Mouse (Mus musculus): ENCODE measurements around the gene Sst. TPM values are rescaled to one million over a fixed set of nuclear protein-coding genes. Genes with fewer than 3 reads are reported as not detected.
A peak's percentile ranks its signal among the peaks of the same experiment; 100 is the strongest.
"Not testable (repeated sequence)": the region's sequence is repeated elsewhere in the genome, so short reads cannot be mapped to it uniquely, and the experiment has no call there.

Sst gene
- total RNA-seq (2021) = under 1 TPM in 1 of 2 experiments, not detected in 1; 0.38 TPM
- long read RNA-seq, experiment 1 = 0 reads
- long read RNA-seq, experiment 2 = 0 reads

DNA sequence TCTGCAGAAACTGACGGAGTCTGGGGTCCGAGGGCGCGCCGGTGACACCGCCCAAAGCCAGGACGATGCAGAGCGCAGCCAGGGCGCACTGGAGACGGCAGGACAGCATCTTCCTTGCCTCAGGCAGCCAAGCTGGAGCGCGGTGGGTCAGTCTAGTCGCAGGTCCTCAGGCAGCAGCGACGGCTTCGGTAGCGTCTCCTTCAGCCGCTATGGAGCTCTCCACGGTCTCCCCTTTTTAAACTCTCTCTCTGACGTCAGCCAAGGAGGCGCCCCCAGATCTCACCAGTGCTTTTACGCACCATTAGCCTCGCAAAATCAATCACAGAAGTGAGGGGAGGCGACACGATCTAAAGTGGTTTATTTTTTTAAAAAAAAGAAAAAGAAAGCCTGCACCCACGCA lies at the start of gene Sst:
Gene Sst, minus strand, starts transcription at position 323 of the 400 bp plus-strand sequence.
- no peak for DNase-seq

- DNase-seq = no peak
Measured at GRCm38 (mm10) chr16:23934397-23934796, 43.6 kb upstream of the Sst start.

- DNase-seq = no peak
Measured at GRCm38 (mm10) chr16:23932294-23932693, 41.5 kb upstream of the Sst start, which contains the start of gene Rtp2. Gene Rtp2, minus strand, starts transcription at chr16:23932394.

DNA sequence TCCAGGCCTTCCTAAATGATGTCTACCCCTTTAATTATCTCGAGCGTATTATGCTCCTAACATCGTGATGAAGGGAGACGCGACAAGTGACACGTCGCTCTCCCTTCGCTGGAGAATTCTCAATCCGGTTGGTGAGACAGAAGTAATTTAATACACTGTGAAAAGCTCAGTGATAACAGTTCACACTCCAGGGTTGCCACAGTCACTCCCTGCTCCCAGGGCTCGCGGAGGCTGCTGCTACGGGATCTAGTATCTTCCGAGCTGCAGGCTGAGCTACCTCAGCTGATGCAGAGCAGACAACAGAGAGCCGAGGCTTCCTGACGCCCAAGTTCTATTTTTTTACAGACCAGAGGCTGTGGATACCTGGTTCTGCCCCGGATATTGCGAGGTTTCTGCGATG lies 40.5 kb upstream of the Sst start:
- DNase-seq = no peak

DNA sequence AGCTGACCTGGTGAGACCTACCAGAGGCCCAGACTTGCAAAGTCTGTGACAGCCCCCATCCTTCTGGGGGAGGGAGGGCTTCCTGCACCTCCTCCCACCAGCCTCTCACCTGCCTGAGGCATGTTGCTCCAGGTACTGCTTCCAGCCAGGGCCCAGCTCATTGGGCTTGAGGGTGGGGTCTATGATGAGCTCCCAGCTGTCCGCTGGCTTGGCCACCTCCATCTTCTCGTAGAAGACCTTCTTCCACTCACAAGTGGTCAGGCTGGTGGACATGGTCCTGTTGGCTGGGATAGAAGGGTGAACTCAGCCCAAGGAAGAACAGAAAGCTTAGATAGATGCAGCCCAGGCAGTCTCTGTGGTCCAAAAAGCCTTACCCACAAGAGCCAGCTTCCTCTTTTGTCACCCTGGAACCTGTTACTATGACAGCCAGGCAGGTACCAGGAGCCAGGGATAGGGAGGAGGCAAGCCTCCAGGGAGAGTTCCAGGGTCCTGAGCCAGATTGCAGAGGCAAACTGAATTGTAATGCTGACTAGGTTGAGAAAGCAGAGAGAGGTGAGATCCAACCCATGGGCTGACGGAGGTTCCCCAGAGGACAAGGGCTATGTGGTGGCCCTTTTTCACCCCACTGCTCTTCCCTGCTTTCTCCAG lies 39.8 kb upstream of the Sst start:
- DNase-seq = no peak

DNA sequence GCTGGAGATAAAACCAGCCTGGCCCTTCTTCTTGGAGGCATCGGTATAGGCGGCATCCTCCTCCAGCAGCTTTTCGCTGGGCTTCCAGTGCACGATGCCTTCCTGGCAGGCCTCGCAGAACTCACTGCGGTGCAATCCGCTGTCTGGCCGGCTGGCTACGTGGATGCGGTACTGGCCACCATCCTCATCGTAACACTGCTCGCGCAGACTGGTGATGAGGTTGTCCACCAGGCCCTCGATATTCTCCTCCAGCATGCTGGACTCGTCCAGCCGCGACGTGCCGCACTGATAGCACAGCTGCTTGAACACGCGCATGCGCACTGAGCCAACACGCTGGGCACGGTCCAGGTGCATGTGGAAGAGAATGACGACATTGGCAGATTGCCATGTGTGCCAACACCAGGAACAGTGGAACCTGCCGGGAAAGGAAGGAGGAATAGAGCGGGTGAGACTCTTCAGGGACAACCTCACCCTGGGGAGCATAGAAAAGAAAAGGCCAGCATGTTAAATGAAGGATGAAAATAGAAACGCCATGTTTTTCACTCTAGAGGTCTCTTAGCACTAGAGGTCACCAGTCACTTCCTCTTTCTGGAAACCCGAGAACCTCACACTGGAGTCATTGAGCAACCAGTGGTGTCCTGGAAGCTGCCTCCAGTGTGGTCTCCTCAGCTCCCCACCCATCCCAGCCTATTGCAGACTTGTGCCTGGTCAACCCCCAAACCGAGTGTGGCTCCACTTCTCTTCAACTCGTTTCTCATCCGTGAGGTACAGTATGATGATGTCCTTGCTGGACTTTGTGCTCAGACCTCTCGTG lies 36.8 kb upstream of the Sst start:
- peak; percentile 8 for DNase-seq

- DNase-seq = no peak
Measured at GRCm38 (mm10) chr16:23922906-23923305, 32.1 kb upstream of the Sst start.

DNA sequence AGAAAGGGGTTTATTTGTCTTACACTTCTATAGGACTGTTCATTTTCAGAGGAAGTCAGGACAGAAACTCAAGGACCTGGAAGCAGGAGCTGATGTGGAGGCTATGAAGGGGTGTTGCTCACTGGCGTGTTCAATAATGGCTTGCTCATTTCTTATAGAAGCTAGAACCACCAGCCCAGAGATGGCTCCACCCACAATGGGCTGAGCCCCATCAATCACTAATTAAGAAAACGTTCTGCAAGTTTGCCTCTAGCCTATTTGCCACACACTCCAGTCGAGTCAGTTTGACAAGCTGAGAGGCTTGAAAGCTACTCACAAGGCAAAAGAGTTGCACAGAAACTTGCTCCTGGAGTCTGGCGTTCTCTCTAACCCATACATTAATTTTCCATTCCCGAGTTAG lies 30.9 kb upstream of the Sst start:
- DNase-seq = no peak

DNA sequence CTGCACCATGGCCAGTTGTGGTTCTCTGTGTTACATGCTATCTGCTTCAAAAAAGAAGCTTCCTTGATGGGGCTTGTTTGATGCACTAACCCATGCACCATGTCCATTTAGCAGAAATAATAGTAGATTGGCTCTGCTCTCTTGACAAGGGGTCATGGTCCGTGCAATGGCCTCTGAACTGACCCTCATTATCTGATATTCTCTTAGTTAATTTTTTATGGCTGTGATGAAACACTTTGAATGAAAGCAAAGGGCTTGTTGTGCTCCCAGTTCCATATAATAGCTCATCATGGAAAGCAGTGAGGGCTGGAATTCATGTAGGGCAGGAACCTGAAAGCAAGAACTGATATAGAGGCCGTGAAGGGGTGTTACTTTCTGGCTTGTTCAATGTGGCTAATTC lies 28.7 kb upstream of the Sst start:
- DNase-seq = no peak

- DNase-seq = no peak
Measured at GRCm38 (mm10) chr16:23913401-23913800, 22.6 kb upstream of the Sst start.

DNA sequence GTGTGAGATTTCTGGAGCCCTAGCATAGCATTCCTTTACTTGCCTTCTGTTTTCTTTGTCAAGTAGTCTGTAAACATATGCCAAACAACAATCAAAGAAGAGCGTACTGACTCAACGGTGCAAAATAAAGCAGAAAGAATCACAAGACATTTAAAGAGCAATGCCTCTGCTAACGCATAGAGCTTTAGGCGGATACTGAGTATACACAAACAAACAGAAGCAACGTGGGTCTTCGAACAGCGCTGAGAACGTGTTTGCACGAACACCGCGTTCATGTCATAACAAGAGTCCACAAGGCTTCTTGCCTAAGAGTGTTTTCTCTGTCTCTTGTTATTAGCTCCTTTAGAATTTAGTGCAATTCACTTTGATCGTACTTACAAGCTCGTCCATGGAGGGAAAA lies 22.0 kb upstream of the Sst start:
- no peak for DNase-seq

DNA sequence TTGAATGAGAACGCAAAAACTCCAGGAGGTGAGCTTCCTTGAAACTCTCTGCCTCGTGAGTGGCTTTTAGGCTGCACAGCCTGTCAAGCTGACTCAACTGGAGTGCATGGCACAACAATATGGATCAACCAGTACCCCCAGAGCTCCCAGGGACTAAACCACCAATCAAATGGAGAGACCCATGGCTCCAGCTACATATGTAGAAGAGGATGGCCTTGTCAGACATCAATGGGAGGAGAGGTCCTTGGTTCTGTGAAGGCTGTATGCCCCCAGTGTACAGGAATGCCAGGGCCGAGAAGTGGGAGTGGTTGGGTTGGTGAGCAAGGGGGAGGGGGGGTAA lies 18.2 kb upstream of the Sst start:
- not testable (repeated sequence) for DNase-seq

- DNase-seq = not testable (repeated sequence)
Measured at GRCm38 (mm10) chr16:23908076-23909014, 17.6 kb upstream of the Sst start.

DNA sequence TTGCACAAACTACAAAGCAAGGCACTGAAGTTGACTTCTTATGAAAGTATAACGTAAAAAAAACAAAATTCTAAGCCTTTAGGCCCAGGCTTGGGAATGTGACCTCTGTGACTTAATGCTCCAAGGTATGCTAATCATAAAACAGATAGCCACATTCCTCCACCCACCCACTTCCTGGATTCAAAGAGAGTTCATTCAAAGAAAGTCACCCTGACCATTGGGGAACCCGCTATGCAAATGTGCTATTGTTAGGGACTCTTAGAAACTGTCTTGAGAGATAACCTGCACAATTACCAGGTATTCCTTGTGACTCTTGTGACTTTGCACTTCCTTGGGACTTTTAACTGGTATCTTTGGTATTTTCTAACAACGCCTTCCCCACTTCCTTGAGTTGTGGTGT lies 15.8 kb upstream of the Sst start:
- not testable (repeated sequence) for DNase-seq

- no peak for DNase-seq
Measured at GRCm38 (mm10) chr16:23901411-23901810, 10.7 kb upstream of the Sst start.

DNA sequence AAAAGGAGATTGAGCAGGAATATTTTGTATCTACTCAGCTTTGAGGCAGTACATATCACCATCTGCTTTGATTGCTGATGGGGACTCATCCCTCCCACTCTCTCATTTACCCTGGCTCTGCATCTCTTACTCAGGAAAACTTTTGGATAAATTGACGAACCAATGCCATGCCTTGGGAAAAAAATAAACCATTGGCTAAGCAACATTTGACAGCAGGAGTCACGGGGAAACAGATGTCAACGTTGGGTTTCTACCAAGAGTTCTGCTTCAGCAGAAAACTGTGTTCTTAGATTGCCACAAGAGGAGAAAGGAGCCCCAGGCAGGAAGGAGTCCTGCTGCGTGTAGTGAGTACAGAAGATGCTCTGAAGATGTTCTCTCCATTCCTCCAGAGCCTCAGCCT lies 9.3 kb upstream of the Sst start:
- no peak for DNase-seq

- peak; percentile 83 for DNase-seq
Measured at GRCm38 (mm10) chr16:23898840-23899239, 8.1 kb upstream of the Sst start.

DNA sequence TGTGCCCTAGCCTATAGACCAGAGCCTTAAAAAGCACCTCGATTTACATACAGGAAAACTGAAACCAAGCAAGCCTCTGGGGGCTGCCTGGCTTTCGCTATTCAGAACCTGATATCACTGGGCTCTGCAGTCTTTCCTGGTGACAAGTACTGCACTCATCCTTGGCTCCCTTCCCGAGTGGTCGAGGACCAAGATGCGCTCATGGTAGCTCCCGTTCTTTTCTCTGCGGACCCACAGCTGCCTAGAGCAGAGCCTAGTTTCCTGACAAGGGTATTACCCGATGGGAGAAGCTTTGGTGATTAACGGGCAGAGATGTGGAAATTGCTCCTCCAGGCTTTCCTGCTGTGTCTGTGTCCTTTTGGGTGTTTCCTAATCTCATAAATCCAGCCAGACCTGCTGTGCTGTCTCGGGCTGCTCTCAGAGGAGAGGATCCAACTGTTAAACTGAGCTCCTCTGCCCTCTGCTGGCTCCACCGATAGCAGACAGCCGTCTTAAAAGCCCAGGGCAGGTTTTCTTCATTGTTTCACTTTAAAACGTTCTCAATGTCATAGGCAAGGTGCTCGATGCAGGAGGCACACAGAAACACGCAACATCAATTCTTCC lies 7.3 kb upstream of the Sst start:
- DNase-seq = peak; percentile 58

DNA sequence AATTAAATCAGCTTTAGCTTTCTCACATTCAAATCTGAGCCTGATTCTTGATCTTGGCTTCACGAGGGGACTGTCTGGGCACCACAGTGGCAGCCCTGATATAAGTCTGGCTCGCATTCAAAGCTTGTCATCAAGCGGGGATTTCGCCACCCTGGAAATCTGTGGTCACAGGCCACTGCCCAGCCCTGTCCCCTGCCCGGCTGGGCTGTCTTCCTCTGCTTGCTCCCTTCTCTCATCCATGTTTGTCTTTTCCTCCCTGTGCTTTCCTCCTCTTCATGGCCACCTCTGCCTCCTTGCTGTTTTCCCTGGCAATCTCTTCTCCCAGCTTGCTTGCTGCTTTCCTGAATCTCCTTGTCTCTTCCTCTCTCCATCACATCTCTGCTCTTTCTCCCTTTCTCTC lies 6.7 kb upstream of the Sst start:
- DNase-seq = no peak

GRCm38 (mm10) chr16:23895135-23895534 lies 4.4 kb upstream of the Sst start:
- DNase-seq = no peak

DNA sequence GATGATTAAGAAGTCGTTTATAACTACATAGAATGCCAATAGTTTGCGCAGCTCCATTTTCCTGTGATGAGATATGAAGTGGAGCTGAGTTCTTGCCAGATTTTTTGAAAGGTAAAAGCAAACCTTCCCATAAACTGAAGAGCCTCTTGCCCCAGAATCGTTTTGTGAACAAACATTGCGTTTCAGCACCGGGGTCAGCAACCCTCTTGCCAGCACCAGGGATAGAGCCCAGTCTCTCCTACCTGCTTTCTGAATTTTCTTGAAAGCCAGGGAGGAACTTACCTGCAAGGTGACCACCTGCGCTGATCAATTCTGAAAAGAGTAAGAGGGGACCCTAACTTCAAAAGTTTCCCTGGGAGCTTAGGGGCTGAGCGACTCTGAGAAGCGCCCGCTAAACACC lies 607 bp downstream of the Sst start:
- DNase-seq = no peak

DNA sequence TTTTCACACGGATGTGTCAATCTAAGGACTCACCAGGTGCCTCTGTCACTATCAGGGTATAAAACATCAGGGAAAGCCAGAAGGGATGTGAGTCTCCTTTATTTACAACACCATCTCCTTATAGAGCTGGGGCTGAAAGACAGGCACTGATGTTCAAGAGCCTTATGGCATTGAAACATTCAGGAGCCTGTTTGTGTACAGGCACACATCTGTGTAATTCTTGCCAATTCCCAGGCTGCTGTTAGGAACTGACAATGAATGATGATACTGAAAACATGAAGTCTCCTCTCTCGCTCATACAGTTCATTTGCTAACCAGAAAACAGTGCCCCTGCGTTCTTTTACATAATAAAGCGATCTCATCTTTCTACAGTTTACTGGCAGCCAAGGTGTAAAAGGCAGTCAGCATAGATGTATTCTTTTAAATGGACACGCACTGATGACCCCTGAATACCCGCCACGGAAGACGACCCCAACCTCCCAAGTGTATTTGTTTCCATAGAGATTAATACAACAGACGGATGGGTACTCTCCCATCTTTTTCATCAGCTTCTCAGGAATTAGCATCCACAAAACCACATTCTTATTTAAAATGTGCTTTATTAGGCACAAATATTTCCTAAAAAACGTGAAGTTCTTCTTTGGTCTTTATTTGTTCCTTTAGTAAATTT lies 2.7 kb downstream of the Sst start:
- DNase-seq = no peak

All from gastrocnemius, postnatal 10 days (tissue).